Mouse (Mus musculus) T-helper 1 cell (primary cell): Measurements from ENCODE around the gene Nectin4.

Experiments
- in situ Hi-C: fragments of 300-600 bp; cut with MboI, MseI; formaldehyde crosslinking; loops from one replicate; pipeline ENCODE4 v1.15.1; 2025; ENCODE audit warnings: high pct_unique_total_duplicates

Gene Nectin4

GRCm38 (mm10) chr1:171360253-171360652, 9.6 kb upstream of the Nectin4 start:
- in situ Hi-C loops = no loop called here

- in situ Hi-C loops = no loop called here
These were observed 9.2 kb upstream of the Nectin4 start, which contains the start of gene Klhdc9 for GRCm38 (mm10) chr1:171360656-171361055. TSS of gene Klhdc9 (minus strand) at chr1:171360798.

- in situ Hi-C loops = no loop called here
These were observed 8.5 kb upstream of the Nectin4 start for GRCm38 (mm10) chr1:171361106-171362103.

- in situ Hi-C loops = no loop called here
These were observed 4.0 kb upstream of the Nectin4 start for GRCm38 (mm10) chr1:171365934-171366333.

- in situ Hi-C loops = no loop called here
These were observed 3.0 kb downstream of the Nectin4 start for GRCm38 (mm10) chr1:171372880-171373279.

GRCm38 (mm10) chr1:171373946-171374345, 4.0 kb downstream of the Nectin4 start:
- in situ Hi-C loops = no loop called here

GRCm38 (mm10) chr1:171375646-171376097, 5.8 kb downstream of the Nectin4 start:
- in situ Hi-C loops = no loop called here

- in situ Hi-C loops = no loop called here
These were observed 8.4 kb downstream of the Nectin4 start for GRCm38 (mm10) chr1:171378298-171378697.

- in situ Hi-C loops = no loop called here
These were observed 10.2 kb downstream of the Nectin4 start for GRCm38 (mm10) chr1:171379935-171380599.

- in situ Hi-C loops = no loop called here
These were observed 12.3 kb downstream of the Nectin4 start for GRCm38 (mm10) chr1:171382096-171382620.

- in situ Hi-C loops = no loop called here
These were observed 14.5 kb downstream of the Nectin4 start for GRCm38 (mm10) chr1:171384361-171384760.

- in situ Hi-C loops = no loop called here
These were observed 15.3 kb downstream of the Nectin4 start for GRCm38 (mm10) chr1:171385171-171385570.

GRCm38 (mm10) chr1:171387099-171387498, 17.2 kb downstream of the Nectin4 start:
- in situ Hi-C loops = no loop called here

GRCm38 (mm10) chr1:171388376-171389102, 18.6 kb downstream of the Nectin4 start, which contains the start of gene Arhgap30:
TSS of gene Arhgap30 (plus strand) at chr1:171388954.
- in situ Hi-C loops = no loop called here

- in situ Hi-C loops = no loop called here
These were observed 20.2 kb downstream of the Nectin4 start for GRCm38 (mm10) chr1:171390101-171390500.

- in situ Hi-C loops = no loop called here
These were observed 31.9 kb downstream of the Nectin4 start for GRCm38 (mm10) chr1:171401821-171402220.

- in situ Hi-C loops = no loop called here
These were observed 33.1 kb downstream of the Nectin4 start for GRCm38 (mm10) chr1:171402991-171403390.

GRCm38 (mm10) chr1:171407263-171407662, 37.4 kb downstream of the Nectin4 start:
- in situ Hi-C loops = no loop called here

GRCm38 (mm10) chr1:171410231-171410630, 40.3 kb downstream of the Nectin4 start:
- in situ Hi-C loops = no loop called here

GRCm38 (mm10) chr1:171410947-171411484, 41.1 kb downstream of the Nectin4 start, which contains the start of gene Usf1:
TSS of gene Usf1 (plus strand) at chr1:171411313.
- in situ Hi-C loops = no loop called here

- in situ Hi-C loops = no loop called here
These were observed 41.6 kb downstream of the Nectin4 start for GRCm38 (mm10) chr1:171411492-171411941.
